20 mouse cellular contexts compared by ENCODE assay signal in the genomic region with DNA sequence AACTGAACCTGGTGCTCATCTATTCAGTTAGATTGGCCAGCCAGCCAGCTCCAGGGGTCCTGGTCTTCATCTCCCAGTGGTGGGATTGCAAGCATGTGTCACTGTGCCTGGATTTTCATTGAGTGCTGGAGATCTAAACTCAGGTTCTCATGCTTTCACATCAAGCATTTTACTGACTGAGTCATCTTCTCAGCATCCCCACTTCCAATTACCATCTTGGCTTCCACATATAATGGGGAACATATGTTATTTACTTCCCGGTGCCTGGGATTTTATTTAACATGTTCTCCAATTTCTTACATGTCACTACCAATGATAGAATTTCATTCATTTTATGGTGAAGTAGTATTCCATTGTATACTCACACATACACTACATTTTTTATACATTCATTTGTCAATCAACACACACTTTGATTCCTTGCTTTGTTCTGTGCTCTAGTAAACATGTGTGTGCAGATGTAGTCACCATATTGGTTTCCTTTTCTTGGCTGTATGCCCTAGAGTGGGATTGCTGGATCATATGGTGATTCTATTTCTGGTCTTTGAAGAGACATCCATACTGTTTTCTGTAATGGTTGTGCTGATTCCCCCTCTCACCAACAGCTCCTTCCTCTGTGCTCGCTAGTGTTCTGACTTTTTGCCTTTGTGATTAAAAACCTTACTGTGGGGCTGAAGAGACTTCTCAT.
DNase-seq lines count a peak whose midpoint lies in the region; ATAC-seq lines count a peak whose summit lies in the region.
"Had no signal": no experiment of that assay in that cellular context is flagged by ENCODE, and none has a peak within 500 bp of the region (broad histone marks: within the 10 kb centered on the region; RNA-seq: fewer than 3 reads in every experiment).

No protein-coding gene starts in this region.

- no peaks in the 10 kb centered on the region for H3K36me3 ChIP-seq in forebrain, embryonic 16.5 days (ENCODE audit: control insufficient read depth, insufficient read depth)
- H3K36me3 ChIP-seq: heart, embryonic 10.5 days had no signal

- H3K27me3 ChIP-seq in forebrain, embryonic 16.5 days (replicated peaks; ENCODE audit: control insufficient read depth, insufficient read depth, low read length): no peaks in the 10 kb centered on the region

- peak; percentile 40 for ATAC-seq in forebrain, embryonic 16.5 days
- ATAC-seq in megakaryocyte progenitor cell, adult 5-6 weeks (replicated peaks; ENCODE audit: poor library complexity): no peak
- ATAC-seq: inflammation-experienced regulatory T-cells, adult 6 months; lung, postnatal 0 days had no signal

- 59% methylated on average over 2 of the region's 2 CpGs for WGBS in forebrain, embryonic 16.5 days

- H3K4me3 ChIP-seq in forebrain, embryonic 16.5 days (replicated peaks; ENCODE audit: low read length): no peak overlapping the region
- H3K4me3 ChIP-seq: gastrocnemius, adult 2 months; heart, embryonic 10.5 days; left cerebral cortex, adult 2 months had no signal

- no peak overlapping the region for H3K4me2 ChIP-seq in forebrain, embryonic 16.5 days (ENCODE audit: low read length)
- H3K4me2 ChIP-seq: hindbrain, embryonic 14.5 days; midbrain, embryonic 11.5 days had no signal

- H3K4me1 ChIP-seq in forebrain, embryonic 16.5 days (replicated peaks; ENCODE audit: control insufficient read depth, insufficient read depth, low read length): no peaks in the 10 kb centered on the region

- peak; percentile 32 for DNase-seq in layer of hippocampus, adult 11-12 months (ENCODE audit: low spot score)
- no peak for DNase-seq in layer of hippocampus, postnatal 25 days (ENCODE audit: extremely low spot score in 1 of 2, low spot score in 1 of 2)
- peak; percentile 27 for DNase-seq in 3T3-L1 (ENCODE audit: low read depth, low spot score)
- peak; percentile 32 for DNase-seq in NIH3T3 (ENCODE audit: low read depth)
- DNase-seq in adrenal gland, postnatal 4 days (ENCODE audit: low spot score in 2 of 2): no peak
- DNase-seq: adrenal gland, postnatal 25 days; cerebellum, adult 18-20 months; cerebellum, postnatal 14 days; gastrocnemius, adult 2 months; heart, postnatal 4 days; kidney, adult 2 months had no signal

- H3K9me3 ChIP-seq in forebrain, embryonic 16.5 days (ENCODE audit: control insufficient read depth, low read length): no peaks in the 10 kb centered on the region
- H3K9me3 ChIP-seq: heart, embryonic 10.5 days had no signal

- no peak overlapping the region for H3K9ac ChIP-seq in forebrain, embryonic 16.5 days (replicated peaks; ENCODE audit: low read depth, low read length)
- H3K9ac ChIP-seq: hindbrain, embryonic 14.5 days had no signal

- H3K27ac ChIP-seq in forebrain, embryonic 16.5 days (ENCODE audit: low read length): peak overlapping the region; percentile 13; the same call in 1 of the 2 replicates
- H3K27ac ChIP-seq: gastrocnemius, adult 2 months; heart, embryonic 10.5 days; hindbrain, embryonic 14.5 days; kidney, postnatal 0 days; left cerebral cortex, adult 2 months had no signal

Comparison
In these comparisons a context has a peak if more than half of its experiments do, and no peak if none do; other contexts are left out.
1. DNase-seq: peak in layer of hippocampus, adult 11-12 months (single experiment), 3T3-L1 (single experiment) and NIH3T3 (single experiment); none in layer of hippocampus, postnatal 25 days (0 of 2) and adrenal gland, postnatal 4 days (0 of 2).